Mouse (Mus musculus) embryonic facial prominence, embryonic 11.5 days (tissue): ENCODE data around the gene Oas1f. TPM values are rescaled to one million over a fixed set of nuclear protein-coding genes. Genes with fewer than 3 reads are reported as not detected.
"Not testable (repeated sequence)": the region's sequence is repeated elsewhere in the genome, so short reads cannot be mapped to it uniquely, and the experiment has no call there.

Source experiments
- ATAC-seq: fragments of 200-750 bp; cut with Nextera tagmentation; replicated peaks from 2 replicates; pipeline ENCODE4 v1.8.0; 2017; ENCODE audit warnings: low read depth; ENCODE audit not compliant: insufficient number of reproducible peaks, low FRiP score, low TSS enrichment
- DNase-seq: peaks from one replicate; pipeline ENCODE4 v3.0.0-alpha.2; 2015; ENCODE audit warnings: low spot score
- H3K27ac ChIP-seq: fragments of 300-500 bp; sonication (generic); replicated peaks from 2 replicates; pipeline ENCODE4 v1.5.1; 2014; ENCODE audit warnings: mild to moderate bottlenecking, low read depth, low read length, control low read depth
- H3K27me3 ChIP-seq: fragments of 300-500 bp; sonication (generic); 2 replicates; pipeline ENCODE4 v1.6.1; 2014; ENCODE audit warnings: mild to moderate bottlenecking, low read length, moderate library complexity, mixed read lengths; ENCODE audit not compliant: control insufficient read depth, insufficient read depth
- H3K36me3 ChIP-seq: fragments of 300-500 bp; sonication (generic); replicated peaks from 2 replicates; pipeline ENCODE4 v1.6.1; 2014; ENCODE audit warnings: low read depth, mild to moderate bottlenecking, low read length, moderate library complexity, mixed read lengths; ENCODE audit not compliant: control insufficient read depth, insufficient read depth
- H3K4me1 ChIP-seq: fragments of 300-500 bp; sonication (generic); 2 replicates; pipeline ENCODE4 v1.6.1; 2014; ENCODE audit warnings: low read length, mixed read lengths; ENCODE audit not compliant: control insufficient read depth, insufficient read depth
- H3K4me2 ChIP-seq: fragments of 300-500 bp; sonication (generic); 2 replicates; pipeline ENCODE4 v1.6.1; 2014; ENCODE audit warnings: low read depth, mild to moderate bottlenecking, control low read depth, low read length, moderate library complexity
- H3K4me3 ChIP-seq: fragments of 300-500 bp; sonication (generic); 2 replicates; pipeline ENCODE4 v1.5.1; 2014; ENCODE audit warnings: low read depth, low read length, control low read depth
- H3K9ac ChIP-seq: fragments of 300-500 bp; sonication (generic); replicated peaks from 2 replicates; pipeline ENCODE4 v1.6.1; 2014; ENCODE audit warnings: mild to moderate bottlenecking, control low read depth, low read length
- H3K9me3 ChIP-seq: fragments of 300-500 bp; sonication (generic); replicated peaks from 2 replicates; pipeline ENCODE4 v1.6.1; 2016; ENCODE audit warnings: mild to moderate bottlenecking, low read length, inconsistent platforms, mixed read lengths; ENCODE audit not compliant: control insufficient read depth
- WGBS: fragments of 180-500 bp; shearing (Covaris S2); extraction: QIAGEN DNeasy Blood & Tissue Kit; methylation state at CpG from one replicate; pipeline ENCODE4 v1.1.7; 2014; 5-methylcytosine and 5-hydroxymethylcytosine counted together
- microRNA-seq: library from miRNA; unstranded; fragments of <30 nt; microRNA quantifications from one replicate; pipeline ENCODE4, GENCODE M21; 2016; ENCODE audit warnings: borderline number of aligned reads
- polyA plus RNA-seq: library from polyadenylated mRNA; unstranded; fragments of >200 nt; fragmentation: Nextera tagmentation; extraction: Ambion mirVana; gene quantifications from 2 replicates; pipeline ENCODE4 v1.2.1, GENCODE M21; 2014

Oas1f gene
- polyA plus RNA-seq, 1 experiment from 2014 or later: not detected

DNA sequence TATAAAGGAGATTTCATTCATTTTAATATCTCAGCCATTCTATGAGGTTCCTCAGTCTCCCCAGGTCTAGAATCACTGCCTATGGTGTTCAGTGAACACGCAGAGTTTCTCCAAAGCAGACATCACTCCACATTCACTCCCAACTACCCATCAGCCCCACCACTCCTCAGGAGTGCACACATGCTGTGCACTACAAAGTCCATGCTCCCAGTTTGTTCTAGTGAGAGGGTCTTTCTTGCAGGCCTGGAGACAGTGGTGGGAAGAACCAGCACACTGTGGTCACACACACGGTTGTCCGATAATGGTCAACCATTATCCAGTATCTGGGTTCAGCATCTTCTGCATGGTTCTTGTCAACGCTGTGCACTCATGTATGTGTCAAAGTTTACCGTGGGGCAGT lies 54.9 kb downstream of the Oas1f start:
- 87% methylated on average over 5 of the region's 5 CpGs for WGBS
- DNase-seq (no peak), ATAC-seq (no peak)
- H3K9ac ChIP-seq: no peak overlapping the region
- H3K4me1 ChIP-seq: no peaks in the 10 kb centered on the region
- H3K36me3 ChIP-seq: no peaks in the 10 kb centered on the region
- no peak overlapping the region for H3K4me3 ChIP-seq
- H3K27ac ChIP-seq: no peak overlapping the region
- H3K27me3 ChIP-seq: no peaks in the 10 kb centered on the region
- H3K9me3 ChIP-seq: no peaks in the 10 kb centered on the region
- no peak overlapping the region for H3K4me2 ChIP-seq

DNA sequence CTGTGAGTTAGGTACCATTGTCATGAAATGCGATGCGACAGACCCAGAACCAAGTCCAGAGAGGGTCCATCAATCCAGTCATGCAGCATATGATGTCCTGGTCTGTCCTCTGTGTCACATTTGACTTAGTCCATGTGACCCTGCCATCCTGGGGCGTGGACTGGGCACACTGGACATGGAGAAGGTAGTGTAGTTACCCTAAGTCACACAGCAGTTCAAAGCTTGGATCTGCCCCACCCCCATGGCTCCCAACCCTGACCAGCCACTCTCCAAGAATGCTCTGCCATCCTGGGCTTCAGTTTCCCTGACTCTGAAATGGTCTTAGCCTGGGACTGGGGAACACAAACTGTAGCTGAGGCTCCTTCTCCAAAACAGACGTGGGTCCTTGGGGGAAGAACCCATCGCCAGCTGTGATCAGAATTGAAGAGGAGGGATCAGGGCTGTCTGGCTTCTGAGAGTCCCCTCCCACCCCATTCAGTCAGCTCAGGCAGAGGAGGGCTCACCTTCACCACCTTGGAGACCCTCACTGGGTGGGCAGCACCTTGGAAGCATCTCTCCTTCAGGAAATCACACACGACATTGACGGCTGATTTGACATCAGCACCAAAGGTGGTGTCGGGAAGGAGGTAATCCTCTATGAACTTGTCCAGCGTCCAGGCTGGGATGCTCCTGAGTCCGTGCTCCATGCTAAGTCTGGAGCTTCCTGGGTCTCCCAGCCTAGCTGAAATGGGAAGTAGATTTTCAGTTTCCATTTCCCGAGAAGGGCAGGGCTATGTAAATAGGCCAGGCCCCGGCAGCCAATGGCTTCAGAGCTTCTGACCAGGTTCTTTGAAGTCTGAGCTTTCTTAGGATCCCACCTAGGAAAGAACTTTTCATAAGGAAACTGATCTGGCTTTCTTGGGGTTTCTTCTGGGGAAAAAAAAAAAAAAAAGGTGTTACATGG lies 59.9 kb downstream of the Oas1f start, which contains the start of gene Oas1a:
TSS of gene Oas1a (minus strand) at position 731 of the 943 bp plus-strand sequence.
- not testable (repeated sequence) for H3K4me1 ChIP-seq, H3K27me3 ChIP-seq, H3K9me3 ChIP-seq, H3K4me3 ChIP-seq, H3K9ac ChIP-seq, H3K27ac ChIP-seq, ATAC-seq, H3K4me2 ChIP-seq, H3K36me3 ChIP-seq
- DNase-seq: peak; percentile 30
- 44% methylated on average over 8 of the region's 12 CpGs for WGBS

Small RNA genes lying within 50 kb of the gene (microRNA-seq; reads per million reads assigned to microRNA genes)
- gene Gm22907: not detected

Other genes with a start within 250 kb of the Oas1f start
- gene Rita1, start 234.8 kb upstream of the Oas1f start, polyA plus RNA-seq: 8.3 and 8.8 TPM in 2 replicates
- gene Ddx54, start 234.6 kb upstream of the Oas1f start, polyA plus RNA-seq: 28.9 and 29.7 TPM in 2 replicates
- not detected in 2 replicates for gene Cfap73, start 213.1 kb upstream of the Oas1f start, polyA plus RNA-seq
- gene Rasal1, start 198.6 kb upstream of the Oas1f start, polyA plus RNA-seq: 0.34 TPM in 1 of 2 replicates, not detected in the other
- 3.3 TPM in 2 replicates for gene Dtx1, start 135.4 kb upstream of the Oas1f start, polyA plus RNA-seq
- 0.17 and 0.43 TPM in 2 replicates for gene Oas2, start 97.5 kb upstream of the Oas1f start, polyA plus RNA-seq
- gene Oas3, start 69.7 kb upstream of the Oas1f start, polyA plus RNA-seq: not detected in 2 replicates
- gene Oas1e, start 51.8 kb upstream of the Oas1f start, polyA plus RNA-seq: not detected in 2 replicates
- 0.24 and 0.27 TPM in 2 replicates for gene Oas1c, start 34.9 kb upstream of the Oas1f start, polyA plus RNA-seq
- not detected in 2 replicates for gene Oas1h, start 14.1 kb downstream of the Oas1f start, polyA plus RNA-seq
- not detected in 2 replicates for gene Oas1g, start 40.2 kb downstream of the Oas1f start, polyA plus RNA-seq
- gene Oas1a, start 60.2 kb downstream of the Oas1f start, polyA plus RNA-seq: 0.61 and 1.2 TPM in 2 replicates
- gene Oas1d, start 67.2 kb downstream of the Oas1f start, polyA plus RNA-seq: not detected in 2 replicates
- 0.20 and 0.21 TPM in 2 replicates for gene Rph3a, start 162.7 kb downstream of the Oas1f start, polyA plus RNA-seq